Mouse (Mus musculus): ENCODE measurements at regions not wholly inside any gene's neighbourhood (a gene's known extent, or its start where the extent isn't known, plus 50 kb on each side); places are given as distances from the start of the nearest gene placed in this dataset.

DNA sequence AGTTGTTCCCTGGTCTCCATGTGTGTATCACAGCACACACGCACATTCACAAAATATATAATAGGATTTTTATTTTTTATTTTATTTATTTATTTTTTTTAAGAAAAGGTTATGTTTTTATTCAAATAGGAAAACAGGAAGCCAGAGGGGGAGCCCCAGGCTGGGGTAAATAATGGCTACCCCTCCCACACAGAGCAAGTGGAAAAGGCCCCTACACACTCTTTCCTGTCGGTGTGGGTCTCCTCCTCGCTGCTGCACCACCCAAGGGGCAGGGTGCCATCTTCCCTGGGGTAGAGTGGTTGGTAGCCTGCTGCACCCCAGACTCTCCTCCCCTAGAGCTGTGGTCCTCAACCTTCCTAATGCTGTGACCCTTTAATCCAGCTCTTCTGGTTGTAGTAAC, 181.6 kb downstream of the Katnal1 start:
- TF ChIP-seq CTCF (IDR thresholded peaks at IDR 0.05; ENCODE audit: low read depth) (no peak), EP300 (IDR thresholded peaks at IDR 0.05; ENCODE audit: low read depth) (no peak)
